Mouse (Mus musculus): ENCODE data around the gene Arhgef11. TPM values are rescaled to one million over a fixed set of nuclear protein-coding genes. Genes with fewer than 3 reads are reported as not detected.

Arhgef11 gene
- polyA plus RNA-seq, 1 experiment: 53.8 TPM

- Histone ChIP-seq H3K4me1 (ENCODE audit: control insufficient read depth, insufficient read depth, low read length) (no peaks in the 10 kb centered on the region), H3K4me3 (replicated peaks; ENCODE audit: extremely low read depth, low read depth, low read length) (no peak overlapping the region)
- DNase-seq: no peak
- WGBS: 48% methylated on average over 23 of the region's 23 CpGs
- no peak for TF ChIP-seq POLR2A (IDR thresholded peaks at IDR 0.05; ENCODE audit: borderline replicate concordance, extremely low read depth, low read depth, low read length)
- no peak for TF ChIP-seq CTCF (IDR thresholded peaks at IDR 0.05; ENCODE audit: insufficient read depth, low read length)
Observed at GRCm38 (mm10) chr3:87778283-87778682, 160.9 kb downstream of the Arhgef11 start.

DNA sequence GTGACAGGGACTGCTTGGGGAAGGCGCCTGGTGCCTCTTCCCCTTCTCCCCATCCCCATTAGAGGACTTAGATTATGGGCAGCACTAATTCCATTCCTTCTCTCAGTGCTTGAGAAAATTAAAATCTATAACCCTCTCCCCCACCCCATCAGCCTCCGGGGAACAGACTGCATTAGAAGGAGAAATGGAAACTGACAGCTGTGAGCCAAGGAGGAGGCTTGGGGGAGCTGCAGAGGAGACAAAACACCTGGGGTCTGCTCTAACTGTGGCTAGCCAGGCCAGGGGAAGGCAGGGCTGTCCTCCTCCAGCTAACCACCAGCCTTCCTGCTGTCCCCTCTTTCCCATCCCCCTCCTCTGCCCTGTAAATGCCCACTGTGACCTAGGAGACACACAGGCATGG is 161.7 kb downstream of the Arhgef11 start:
- 42% methylated on average over 2 of the region's 2 CpGs for WGBS
- Histone ChIP-seq H3K4me1 (ENCODE audit: control insufficient read depth, insufficient read depth, low read length) (no peaks in the 10 kb centered on the region), H3K4me3 (replicated peaks; ENCODE audit: extremely low read depth, low read depth, low read length) (no peak overlapping the region)
- DNase-seq: no peak
- no peak for TF ChIP-seq CTCF (IDR thresholded peaks at IDR 0.05; ENCODE audit: insufficient read depth, low read length)
- no peak for TF ChIP-seq POLR2A (IDR thresholded peaks at IDR 0.05; ENCODE audit: borderline replicate concordance, extremely low read depth, low read depth, low read length)

DNA sequence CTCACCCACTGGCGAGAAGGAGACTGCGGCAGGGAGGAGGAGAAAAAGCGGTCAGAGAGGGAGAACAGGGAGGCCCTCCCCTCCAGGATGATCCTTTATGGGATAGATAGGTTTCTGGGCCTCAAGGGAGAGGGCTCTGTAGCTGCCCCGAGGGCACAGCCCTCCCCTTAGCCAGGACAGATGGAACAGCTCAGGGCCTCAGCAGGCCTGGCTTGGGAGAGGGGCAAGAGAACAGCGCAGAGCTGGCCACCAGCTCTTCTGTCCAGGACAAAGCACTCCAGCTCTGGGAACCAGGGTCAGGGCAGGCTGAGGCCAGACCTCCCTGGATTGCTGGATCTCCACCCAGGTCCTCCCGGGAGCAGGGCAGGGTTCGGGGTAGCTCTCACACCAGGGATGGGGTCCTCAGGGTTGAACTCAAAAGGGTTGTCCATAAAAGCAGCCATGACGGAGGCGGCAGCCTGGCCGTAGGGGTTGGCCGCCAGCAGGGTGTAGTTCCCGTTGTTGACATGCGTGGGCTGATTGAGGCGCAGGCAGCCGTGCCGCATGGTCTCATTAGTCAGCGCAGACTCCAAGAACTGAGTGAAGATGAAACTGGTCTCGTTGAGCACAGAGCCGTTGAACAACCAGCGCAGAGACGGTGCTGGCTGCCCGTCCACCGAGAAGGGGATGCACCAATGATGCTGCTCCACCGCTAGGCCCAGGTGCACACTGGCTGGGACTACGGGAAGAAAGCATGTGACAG is 166.1 kb downstream of the Arhgef11 start:
- H3K4me1 ChIP-seq (ENCODE audit: control insufficient read depth, insufficient read depth, low read length): no peaks in the 10 kb centered on the region
- no peak overlapping the region for H3K4me3 ChIP-seq (replicated peaks; ENCODE audit: extremely low read depth, low read depth, low read length)
- WGBS: 83% methylated on average over 25 of the region's 25 CpGs
- DNase-seq: no peak
- TF ChIP-seq POLR2A (IDR thresholded peaks at IDR 0.05; ENCODE audit: borderline replicate concordance, extremely low read depth, low read depth, low read length) (no peak), CTCF (IDR thresholded peaks at IDR 0.05; ENCODE audit: insufficient read depth, low read length) (no peak)

DNA sequence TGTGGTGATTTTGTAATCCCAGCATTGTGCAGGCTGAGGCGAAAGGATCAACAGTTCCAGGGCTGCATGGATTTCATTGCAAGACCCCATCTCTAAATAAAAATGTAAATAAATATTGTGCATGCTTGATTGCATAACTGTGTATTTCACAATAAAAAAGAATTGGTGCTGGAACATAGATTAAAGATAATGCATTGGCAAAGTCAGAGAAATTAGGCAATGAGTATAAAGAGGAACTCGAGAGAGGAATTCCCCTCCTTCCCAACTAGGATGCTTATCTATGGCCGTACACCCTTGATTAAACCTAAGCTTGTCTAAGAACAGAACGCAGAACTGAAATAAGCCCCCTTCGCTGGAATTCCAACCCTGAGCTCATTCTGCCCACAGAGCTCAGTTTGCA is 167.8 kb downstream of the Arhgef11 start:
- WGBS: 64% methylated on average over 5 of the region's 5 CpGs
- DNase-seq: no peak
- H3K4me1 ChIP-seq (ENCODE audit: control insufficient read depth, insufficient read depth, low read length): no peaks in the 10 kb centered on the region
- no peak overlapping the region for H3K4me3 ChIP-seq (replicated peaks; ENCODE audit: extremely low read depth, low read depth, low read length)
- TF ChIP-seq POLR2A (IDR thresholded peaks at IDR 0.05; ENCODE audit: borderline replicate concordance, extremely low read depth, low read depth, low read length) (no peak), CTCF (IDR thresholded peaks at IDR 0.05; ENCODE audit: insufficient read depth, low read length) (no peak)

GRCm38 (mm10) chr3:87785626-87786214 is 168.4 kb downstream of the Arhgef11 start:
- 37% methylated on average over 6 of the region's 6 CpGs for WGBS
- TF ChIP-seq CTCF (IDR thresholded peaks at IDR 0.05; ENCODE audit: insufficient read depth, low read length): no peak
- TF ChIP-seq POLR2A (IDR thresholded peaks at IDR 0.05; ENCODE audit: borderline replicate concordance, extremely low read depth, low read depth, low read length): no peak
- DNase-seq: no peak
- H3K4me3 ChIP-seq (replicated peaks; ENCODE audit: extremely low read depth, low read depth, low read length): no peak overlapping the region
- H3K4me1 ChIP-seq (ENCODE audit: control insufficient read depth, insufficient read depth, low read length): no peaks in the 10 kb centered on the region

Other genes with a start within 250 kb of the Arhgef11 start
- 2.1 and 2.6 TPM in 2 replicates for gene Fcrl1, start 241.2 kb upstream of the Arhgef11 start, polyA plus RNA-seq (2012; rRNA removed)
- 0.14 and 0.18 TPM in 2 replicates for gene Fcrl5, start 181.8 kb upstream of the Arhgef11 start, polyA plus RNA-seq (2012; rRNA removed)
- 16.7 and 17.8 TPM in 2 replicates for gene Etv3, start 92.2 kb upstream of the Arhgef11 start, polyA plus RNA-seq (2012; rRNA removed)
- gene Lrrc71, start 131.1 kb downstream of the Arhgef11 start, polyA plus RNA-seq (2012; rRNA removed): 9.5 and 15.4 TPM in 2 replicates
- gene Ntrk1, start 177.6 kb downstream of the Arhgef11 start, polyA plus RNA-seq (2012; rRNA removed): 0.56 and 0.87 TPM in 2 replicates
- 0.19 and 0.66 TPM in 2 replicates for gene Insrr, start 179.4 kb downstream of the Arhgef11 start, polyA plus RNA-seq (2012; rRNA removed)
- 87.2 and 112 TPM in 2 replicates for gene Pear1, start 206.7 kb downstream of the Arhgef11 start, polyA plus RNA-seq (2012; rRNA removed)
- 2.6 and 2.8 TPM in 2 replicates for gene Sh2d2a, start 229.2 kb downstream of the Arhgef11 start, polyA plus RNA-seq (2012; rRNA removed)